Mouse (Mus musculus): ENCODE data around the gene Gm13271.
"Not testable (repeated sequence)": the region's sequence is repeated elsewhere in the genome, so short reads cannot be mapped to it uniquely, and the experiment has no call there.

DNA sequence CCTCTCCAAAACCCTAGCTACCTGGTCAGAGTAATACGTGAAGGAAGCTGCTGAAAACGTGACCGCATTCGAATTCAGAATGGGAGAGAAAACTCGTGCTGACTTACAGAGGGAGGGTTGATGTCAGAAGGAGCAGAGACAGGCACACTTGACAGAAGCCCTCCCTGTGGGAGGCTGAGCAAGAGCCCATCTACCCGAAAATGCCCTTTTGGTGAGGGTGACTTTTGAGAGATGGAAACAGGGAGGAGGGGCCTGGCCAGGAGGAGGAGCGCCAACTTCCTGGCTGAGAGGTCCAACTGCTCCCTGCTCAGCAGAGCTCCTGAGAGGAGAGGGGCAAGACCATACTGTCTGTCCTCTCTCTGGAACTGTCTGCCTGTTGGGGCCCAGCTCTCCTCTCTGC lies 44.7 kb downstream of the Gm13271 start, which contains the start of gene Gm13285:
- not testable (repeated sequence) for TF ChIP-seq CTCF, POLR2A (IDR thresholded peaks at IDR 0.05; ENCODE audit: extremely low read depth, insufficient read depth, low read length)
